Mouse (Mus musculus) G1E (cell line): ENCODE measurements around the gene Gabpb2.

Source experiments
- CTCF ChIP-seq: IDR thresholded peaks from 2 replicates; pipeline ENCODE4 v1.5.1; 2012; ENCODE audit warnings: low read depth, low read length, inconsistent platforms, mixed read lengths
- TAL1 ChIP-seq: conservative IDR thresholded peaks from 2 replicates; pipeline ENCODE4 v1.6.1; 2012; ENCODE audit warnings: low read depth, low read length, inconsistent platforms, mixed read lengths

- TF ChIP-seq CTCF (no peak), TAL1 (no peak)
Observed at GRCm38 (mm10) chr3:95227214-95227613, 9.5 kb upstream of the Gabpb2 start.
